Mouse (Mus musculus) frontal cortex, postnatal 36 days (tissue): ENCODE measurements at regions not wholly inside any gene's neighbourhood (a gene's known extent, or its start where the extent isn't known, plus 50 kb on each side); places are given as distances from the start of the nearest gene placed in this dataset.
A peak's percentile ranks its signal among the peaks of the same experiment; 100 is the strongest.

Source experiments
- DNase-seq, 2 experiments: peaks; one replicate each; pipeline ENCODE4 v3.0.0; 2022; ENCODE audit warnings: low spot score in 2 of 2

- peak; percentile 16 to 29 for DNase-seq
Observed at GRCm38 (mm10) chr10:111881339-111882211, 90.9 kb upstream of the Krr1 start.

- peak; percentile 19 to 54 for DNase-seq
Observed at GRCm38 (mm10) chr10:111882521-111882920, 89.9 kb upstream of the Krr1 start.

GRCm38 (mm10) chr10:111884701-111885100, 87.8 kb upstream of the Krr1 start:
- peak in 1 of 2 experiments; percentile 13 for DNase-seq

- DNase-seq, result no peak
Observed at GRCm38 (mm10) chr10:111889111-111889510, 83.4 kb upstream of the Krr1 start.

- no peak for DNase-seq
Observed at GRCm38 (mm10) chr10:111893489-111893888, 79.0 kb upstream of the Krr1 start.

- no peak for DNase-seq
Observed at GRCm38 (mm10) chr10:111893941-111894340, 78.5 kb upstream of the Krr1 start.

GRCm38 (mm10) chr10:111897361-111897760, 75.1 kb upstream of the Krr1 start:
- no peak for DNase-seq

GRCm38 (mm10) chr10:111900723-111901716, 71.4 kb upstream of the Krr1 start:
- peak; percentile 12 to 29 for DNase-seq

- DNase-seq, result no peak
Observed at GRCm38 (mm10) chr10:111903956-111904355, 68.5 kb upstream of the Krr1 start.

- no peak for DNase-seq
Observed at GRCm38 (mm10) chr10:111907836-111908235, 64.6 kb upstream of the Krr1 start.

GRCm38 (mm10) chr10:111912561-111912960, 59.9 kb upstream of the Krr1 start:
- DNase-seq, result no peak

- DNase-seq, result no peak
Observed at GRCm38 (mm10) chr10:111913066-111913785, 59.2 kb upstream of the Krr1 start.

GRCm38 (mm10) chr10:111914231-111914630, 58.2 kb upstream of the Krr1 start:
- DNase-seq, result no peak

GRCm38 (mm10) chr10:111918071-111918507, 54.4 kb upstream of the Krr1 start:
- DNase-seq, result no peak

- no peak for DNase-seq
Observed at GRCm38 (mm10) chr10:111919475-111919874, 53.0 kb upstream of the Krr1 start.

- no peak for DNase-seq
Observed at GRCm38 (mm10) chr10:111921492-111921891, 51.0 kb upstream of the Krr1 start.
